Comparison of ENCODE assay signal across 8 mouse cellular contexts in the genomic region with DNA sequence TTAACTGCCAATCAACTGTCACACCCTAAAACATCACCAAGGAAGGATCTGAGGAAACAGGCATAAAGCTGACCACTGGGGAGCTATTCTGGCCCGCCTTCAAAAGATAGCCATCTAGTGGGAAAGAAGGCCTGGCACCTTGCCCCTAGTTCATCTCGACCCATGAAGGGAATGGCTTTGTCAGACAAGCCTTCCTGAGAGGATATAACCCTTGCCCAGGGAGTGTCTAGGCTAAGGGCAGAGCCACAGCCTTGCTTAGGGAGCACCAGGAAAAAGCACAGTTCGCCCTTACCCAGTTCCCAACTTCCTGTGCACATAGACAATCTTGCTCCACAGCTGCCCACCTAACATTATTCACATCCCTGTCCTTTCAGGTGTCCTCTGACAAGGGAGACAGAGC. TPM values are rescaled to one million over a fixed set of nuclear protein-coding genes. Genes with fewer than 3 reads are reported as not detected.
DNase-seq lines count a peak whose midpoint lies in the region; ATAC-seq and TF ChIP-seq lines count a peak whose summit lies in the region.

No protein-coding gene starts in this region.

- H3K4me3 ChIP-seq in lung, embryonic 14.5 days (ENCODE audit: low read depth, low read length), result peak overlapping the region; percentile 66
- no peak overlapping the region for H3K4me3 ChIP-seq in lung, adult 2 months (replicated peaks; ENCODE audit: extremely low read depth, low read depth, low read length)
- peak overlapping the region; percentile 70 for H3K4me3 ChIP-seq in embryonic facial prominence, embryonic 14.5 days (ENCODE audit: low read depth, low read length)
- H3K4me3 ChIP-seq in macrophage (ENCODE audit: inconsistent target), result peak overlapping the region; percentile 67

- no peaks in the 10 kb centered on the region for H3K9me3 ChIP-seq in lung, embryonic 14.5 days (ENCODE audit: low read depth, low read length)
- no peaks in the 10 kb centered on the region for H3K9me3 ChIP-seq in embryonic facial prominence, embryonic 14.5 days (ENCODE audit: control insufficient read depth, low read length)

- H3K36me3 ChIP-seq in lung, embryonic 14.5 days (ENCODE audit: insufficient read depth), result peaks cover 41% of the 10 kb centered on the region
- peaks cover 21% of the 10 kb centered on the region for H3K36me3 ChIP-seq in embryonic facial prominence, embryonic 14.5 days (ENCODE audit: control insufficient read depth, insufficient read depth, low read length)
- peaks cover 3% of the 10 kb centered on the region; the same call in 1 of the 2 replicates for H3K36me3 ChIP-seq in macrophage (ENCODE audit: inconsistent target)

- DNase-seq in lung, embryonic 14.5 days, result no peak
- DNase-seq in lung, adult 2 months, result no peak
- no peak for DNase-seq in embryonic facial prominence, embryonic 14.5 days (ENCODE audit: low spot score)
- peak; percentile 79 for DNase-seq in kidney, adult 9 months
- DNase-seq in yolk sac, embryonic 10.5 days (ENCODE audit: low spot score), result no peak
- DNase-seq in right cerebral cortex, adult 18-20 months, result no peak

- ATAC-seq in lung, embryonic 14.5 days (ENCODE audit: insufficient read depth), result no peak
- no peak for ATAC-seq in embryonic facial prominence, embryonic 14.5 days (ENCODE audit: low read depth)
- ATAC-seq in CD4-positive, CD25-positive, alpha-beta regulatory T cell, adult 4 months, result no peak

- no peak overlapping the region for H3K27ac ChIP-seq in lung, embryonic 14.5 days (ENCODE audit: low read depth)
- no peak overlapping the region for H3K27ac ChIP-seq in embryonic facial prominence, embryonic 14.5 days (replicated peaks; ENCODE audit: low read depth, low read length)
- no peak overlapping the region for H3K27ac ChIP-seq in macrophage

- H3K4me2 ChIP-seq in lung, embryonic 14.5 days, result peak overlapping the region; percentile 71
- peak overlapping the region; percentile 75 for H3K4me2 ChIP-seq in embryonic facial prominence, embryonic 14.5 days (ENCODE audit: low read depth, low read length)

- peaks cover 7% of the 10 kb centered on the region for H3K4me1 ChIP-seq in lung, embryonic 14.5 days (ENCODE audit: insufficient read depth)
- peaks cover 3% of the 10 kb centered on the region; the same call in 1 of the 2 replicates for H3K4me1 ChIP-seq in lung, adult 2 months (ENCODE audit: control insufficient read depth, insufficient read depth, low read length)
- peaks cover 6% of the 10 kb centered on the region; the same call in 1 of the 2 replicates for H3K4me1 ChIP-seq in embryonic facial prominence, embryonic 14.5 days (ENCODE audit: control insufficient read depth, insufficient read depth, low read length)

- TF ChIP-seq CTCF in lung, embryonic 14.5 days (IDR thresholded peaks at IDR 0.05; ENCODE audit: low read depth), result no peak
- no peak for TF ChIP-seq CTCF in lung, adult 2 months (IDR thresholded peaks at IDR 0.05; ENCODE audit: insufficient read depth, low read length)

- WGBS in lung, embryonic 14.5 days, result 42% methylated on average over 3 of the region's 3 CpGs
- WGBS in lung, adult 2 months, result 25% methylated on average over 3 of the region's 3 CpGs
- WGBS in embryonic facial prominence, embryonic 14.5 days, result 46% methylated on average over 3 of the region's 3 CpGs
- WGBS in macrophage (ENCODE audit: missing documents), result 17% methylated on average over 3 of the region's 3 CpGs

- H3K79me2 ChIP-seq in macrophage (ENCODE audit: inconsistent target), result peaks cover 37% of the 10 kb centered on the region

- no peaks in the 10 kb centered on the region for H3K27me3 ChIP-seq in lung, embryonic 14.5 days (ENCODE audit: insufficient read depth, low read length)
- no peaks in the 10 kb centered on the region for H3K27me3 ChIP-seq in embryonic facial prominence, embryonic 14.5 days (replicated peaks; ENCODE audit: control insufficient read depth, insufficient read depth, low read length)

- TF ChIP-seq POLR2A in lung, adult 2 months (IDR thresholded peaks at IDR 0.05; ENCODE audit: borderline replicate concordance, extremely low read depth, low read depth, low read length), result no peak

- H3K9ac ChIP-seq in lung, embryonic 14.5 days, result peak overlapping the region; percentile 77
- peak overlapping the region; percentile 79 for H3K9ac ChIP-seq in embryonic facial prominence, embryonic 14.5 days (ENCODE audit: low read depth, low read length)

RNA-seq across cellular contexts. Expression of a gene that starts 1.0 kb away (rescaled TPM):
- 9.5 and 10.8 TPM in 2 replicates for polyA plus RNA-seq in lung, embryonic 14.5 days (2014; fragmentation: Nextera tagmentation; extraction: Ambion mirVana)
- polyA plus RNA-seq in lung, adult 2 months (2012; rRNA removed), result 36.1 and 42.5 TPM in 2 replicates
- polyA plus RNA-seq in embryonic facial prominence, embryonic 14.5 days (2014; fragmentation: Nextera tagmentation; extraction: Ambion mirVana), result 8.4 and 9.9 TPM in 2 replicates
- 10 to 100 TPM; 10.2 to 38.2 (median 23.3) TPM for total RNA-seq in macrophage (2018; cell fraction: chromatin; rRNA removed)
- 10 to 100 TPM in 22 of 26 experiments, 1 to 10 TPM in 4; 7.7 to 18.8 (median 13.1) TPM for total RNA-seq in macrophage (2018; cell fraction: cytosol; rRNA removed)
- 10 to 100 TPM in 25 of 26 experiments, 1 to 10 TPM in 1; 8.6 to 25.9 (median 16.8) TPM for total RNA-seq in macrophage (2018; cell fraction: nucleus; rRNA removed)
- polyA plus RNA-seq in macrophage (2018), result 8.5 to 14.2 TPM (median 10.7 TPM) in 3 replicates
- 10 to 100 TPM; 14.5 to 15.5 TPM for polyA plus RNA-seq in CD4-positive, CD25-positive, alpha-beta regulatory T cell, adult 4 months (2017; shearing (Covaris generic))

RNA-seq across cellular contexts. Expression of a gene that starts 22.2 kb away (rescaled TPM):
- polyA plus RNA-seq in lung, embryonic 14.5 days (2014; fragmentation: Nextera tagmentation; extraction: Ambion mirVana), result 0.22 and 0.34 TPM in 2 replicates
- polyA plus RNA-seq in lung, adult 2 months (2012; rRNA removed), result 1.8 and 2.4 TPM in 2 replicates
- polyA plus RNA-seq in embryonic facial prominence, embryonic 14.5 days (2014; fragmentation: Nextera tagmentation; extraction: Ambion mirVana), result 1.7 and 2.4 TPM in 2 replicates
- not detected for total RNA-seq in macrophage (2018; cell fraction: chromatin; rRNA removed)
- total RNA-seq in macrophage (2018; cell fraction: cytosol; rRNA removed), result not detected
- under 1 TPM in 1 of 26 experiments, not detected in 25; 0.26 TPM for total RNA-seq in macrophage (2018; cell fraction: nucleus; rRNA removed)
- polyA plus RNA-seq in macrophage (2018), result not detected in 3 replicates
- polyA plus RNA-seq in CD4-positive, CD25-positive, alpha-beta regulatory T cell, adult 4 months (2017; shearing (Covaris generic)), result 10 to 100 TPM in 1 of 2 experiments, 1 to 10 TPM in 1; 6.1 to 13.1 TPM

RNA-seq across cellular contexts. Expression of a gene that starts 37.0 kb away (rescaled TPM):
- polyA plus RNA-seq in lung, embryonic 14.5 days (2014; fragmentation: Nextera tagmentation; extraction: Ambion mirVana), result 12.9 and 13.3 TPM in 2 replicates
- polyA plus RNA-seq in lung, adult 2 months (2012; rRNA removed), result 29.8 and 30.7 TPM in 2 replicates
- 9.1 and 10.0 TPM in 2 replicates for polyA plus RNA-seq in embryonic facial prominence, embryonic 14.5 days (2014; fragmentation: Nextera tagmentation; extraction: Ambion mirVana)
- total RNA-seq in macrophage (2018; cell fraction: chromatin; rRNA removed), result 10 to 100 TPM; 18.7 to 50.4 (median 34.3) TPM
- total RNA-seq in macrophage (2018; cell fraction: cytosol; rRNA removed), result 10 to 100 TPM in 1 of 26 experiments, 1 to 10 TPM in 25; 5.0 to 10.0 (median 7.3) TPM
- 10 to 100 TPM; 13.0 to 42.7 (median 21.3) TPM for total RNA-seq in macrophage (2018; cell fraction: nucleus; rRNA removed)
- 3.6 to 8.6 TPM (median 4.9 TPM) in 3 replicates for polyA plus RNA-seq in macrophage (2018)
- polyA plus RNA-seq in CD4-positive, CD25-positive, alpha-beta regulatory T cell, adult 4 months (2017; shearing (Covaris generic)), result 10 to 100 TPM; 10.9 to 14.0 TPM

RNA-seq across cellular contexts. Expression of a gene that starts 38.7 kb away (rescaled TPM):
- 1.4 and 1.7 TPM in 2 replicates for polyA plus RNA-seq in lung, embryonic 14.5 days (2014; fragmentation: Nextera tagmentation; extraction: Ambion mirVana)
- 0.71 and 1.0 TPM in 2 replicates for polyA plus RNA-seq in lung, adult 2 months (2012; rRNA removed)
- polyA plus RNA-seq in embryonic facial prominence, embryonic 14.5 days (2014; fragmentation: Nextera tagmentation; extraction: Ambion mirVana), result 2.1 and 2.3 TPM in 2 replicates
- 1 to 10 TPM in 14 of 26 experiments, under 1 TPM in 4, not detected in 8; 0.53 to 3.9 (median 1.1) TPM for total RNA-seq in macrophage (2018; cell fraction: chromatin; rRNA removed)
- total RNA-seq in macrophage (2018; cell fraction: cytosol; rRNA removed), result under 1 TPM; 0.11 to 0.61 (median 0.30) TPM
- total RNA-seq in macrophage (2018; cell fraction: nucleus; rRNA removed), result 1 to 10 TPM in 5 of 26 experiments, under 1 TPM in 16, not detected in 5; 0.29 to 2.7 (median 0.68) TPM
- 0.32 to 0.52 TPM (median 0.41 TPM) in 3 replicates for polyA plus RNA-seq in macrophage (2018)
- 1 to 10 TPM; 1.2 to 1.7 TPM for polyA plus RNA-seq in CD4-positive, CD25-positive, alpha-beta regulatory T cell, adult 4 months (2017; shearing (Covaris generic))

RNA-seq across cellular contexts. Expression of a gene that starts 44.1 kb away (rescaled TPM):
- 17.3 and 23.6 TPM in 2 replicates for polyA plus RNA-seq in lung, embryonic 14.5 days (2014; fragmentation: Nextera tagmentation; extraction: Ambion mirVana)
- polyA plus RNA-seq in lung, adult 2 months (2012; rRNA removed), result 25.9 and 27.7 TPM in 2 replicates
- polyA plus RNA-seq in embryonic facial prominence, embryonic 14.5 days (2014; fragmentation: Nextera tagmentation; extraction: Ambion mirVana), result 20.2 and 21.3 TPM in 2 replicates
- 10 to 100 TPM in 23 of 26 experiments, 1 to 10 TPM in 3; 7.9 to 63.0 (median 37.4) TPM for total RNA-seq in macrophage (2018; cell fraction: chromatin; rRNA removed)
- 10 to 100 TPM; 14.7 to 29.5 (median 23.4) TPM for total RNA-seq in macrophage (2018; cell fraction: cytosol; rRNA removed)
- total RNA-seq in macrophage (2018; cell fraction: nucleus; rRNA removed), result 10 to 100 TPM in 25 of 26 experiments, 1 to 10 TPM in 1; 8.4 to 33.9 (median 20.7) TPM
- 21.7 to 24.3 TPM (median 22.4 TPM) in 3 replicates for polyA plus RNA-seq in macrophage (2018)
- 10 to 100 TPM; 12.7 to 19.2 TPM for polyA plus RNA-seq in CD4-positive, CD25-positive, alpha-beta regulatory T cell, adult 4 months (2017; shearing (Covaris generic))
